Mouse (Mus musculus): ENCODE data around the gene Gm3839. TPM values are rescaled to one million over a fixed set of nuclear protein-coding genes. Genes with fewer than 3 reads are reported as not detected.

The Gm3839 gene
- polyA plus RNA-seq, 1 experiment, result not detected

- WGBS, result 63% methylated on average over 5 of the region's 5 CpGs
- no peak for TF ChIP-seq POLR2A (IDR thresholded peaks at IDR 0.05; ENCODE audit: insufficient read depth, low read depth, low read length)
- no peak for TF ChIP-seq CTCF (IDR thresholded peaks at IDR 0.05; ENCODE audit: insufficient read depth, low read depth, low read length)
- no peak overlapping the region for H3K4me3 ChIP-seq (ENCODE audit: insufficient read depth, low read depth, low read length)
- no peaks in the 10 kb centered on the region for H3K4me1 ChIP-seq (ENCODE audit: control insufficient read depth, insufficient read depth, low read length)
- H3K27ac ChIP-seq (ENCODE audit: insufficient read depth, low read depth, low read length), result no peak overlapping the region
Observed at GRCm38 (mm10) chr14:11244546-11244945, 112.0 kb downstream of the Gm3839 start.

- TF ChIP-seq CTCF (IDR thresholded peaks at IDR 0.05; ENCODE audit: insufficient read depth, low read depth, low read length), result no peak
- TF ChIP-seq POLR2A (IDR thresholded peaks at IDR 0.05; ENCODE audit: insufficient read depth, low read depth, low read length), result no peak
- Histone ChIP-seq H3K27ac (ENCODE audit: insufficient read depth, low read depth, low read length) (no peak overlapping the region), H3K4me3 (ENCODE audit: insufficient read depth, low read depth, low read length) (no peak overlapping the region), H3K4me1 (ENCODE audit: control insufficient read depth, insufficient read depth, low read length) (no peaks in the 10 kb centered on the region)
- 90% methylated on average over 7 of the region's 7 CpGs for WGBS
Observed at GRCm38 (mm10) chr14:11232086-11232485, 124.4 kb downstream of the Gm3839 start.

Other genes starting within 250 kb of the Gm3839 start
- gene Fhit, start 194.7 kb downstream of the Gm3839 start, polyA plus RNA-seq (2012; ENCODE audit: insufficient read depth, insufficient read length, low replicate concordance, missing spikeins), result not detected in 2 replicates
- gene Ptprg, start 196.8 kb upstream of the Gm3839 start, polyA plus RNA-seq (2012; ENCODE audit: insufficient read depth, insufficient read length, low replicate concordance, missing spikeins), result not detected in 2 replicates

All from olfactory bulb, adult 2 months (tissue).